Mouse (Mus musculus) ES-Bruce4 (cell line): ENCODE measurements around the gene Mlf2.
A peak's percentile ranks its signal among the peaks of the same experiment; 100 is the strongest.

Experiments
- CTCF ChIP-seq: IDR thresholded peaks from one replicate; pipeline ENCODE4 v1.8.1; 2011; ENCODE audit warnings: low read depth, low read length
- EP300 ChIP-seq: IDR thresholded peaks from 2 replicates; pipeline ENCODE4 v1.6.1; 2011; ENCODE audit warnings: low read depth, low read length; ENCODE audit not compliant: insufficient read depth
- POLR2A ChIP-seq: IDR thresholded peaks from one replicate; pipeline ENCODE4 v1.8.1; 2011; ENCODE audit warnings: low read length; ENCODE audit not compliant: insufficient read depth

GRCm38 (mm10) chr6:124904161-124904981 is 26.8 kb upstream of the Mlf2 start:
- TF ChIP-seq EP300 (no peak), CTCF (peak; percentile 49), POLR2A (no peak)
